Mouse (Mus musculus): Measurements from ENCODE around the gene Dgki. TPM values are rescaled to one million over a fixed set of nuclear protein-coding genes. Genes with fewer than 3 reads are reported as not detected.

Gene Dgki
- polyA plus RNA-seq, 1 experiment from 2014 or later = 1.2 TPM

GRCm38 (mm10) chr6:37231148-37231547, 68.8 kb downstream of the Dgki start:
- WGBS = 58% methylated on average over 6 of the region's 6 CpGs
- Histone ChIP-seq H3K4me3 (no peak overlapping the region), H3K36me3 (no peaks in the 10 kb centered on the region), H3K4me1 (no peaks in the 10 kb centered on the region), H3K27me3 (no peaks in the 10 kb centered on the region), H3K9me3 (no peaks in the 10 kb centered on the region), H3K27ac (no peak overlapping the region), H3K9ac (no peak overlapping the region), H3K4me2 (replicated peaks) (no peak overlapping the region)
- ATAC-seq (ENCODE audit: insufficient number of reproducible peaks, insufficient read depth, low FRiP score, low TSS enrichment) = no peak

- Histone ChIP-seq H3K27me3 (no peaks in the 10 kb centered on the region), H3K9me3 (no peaks in the 10 kb centered on the region), H3K36me3 (no peaks in the 10 kb centered on the region), H3K4me2 (replicated peaks) (no peak overlapping the region), H3K4me3 (no peak overlapping the region), H3K4me1 (peaks cover 15% of the 10 kb centered on the region; the same call in 1 of the 2 replicates), H3K9ac (no peak overlapping the region), H3K27ac (no peak overlapping the region)
- 44% methylated on average over 7 of the region's 7 CpGs for WGBS
- ATAC-seq (ENCODE audit: insufficient number of reproducible peaks, insufficient read depth, low FRiP score, low TSS enrichment) = no peak
Observed at GRCm38 (mm10) chr6:37222947-37223510, 77.0 kb downstream of the Dgki start.

GRCm38 (mm10) chr6:37222016-37222415, 78.0 kb downstream of the Dgki start:
- H3K9ac ChIP-seq = no peak overlapping the region
- no peaks in the 10 kb centered on the region for H3K27me3 ChIP-seq
- H3K27ac ChIP-seq = 0 out of 2 replicates have a peak overlapping the region, but pooled peaks have one; percentile 0
- no peak overlapping the region for H3K4me3 ChIP-seq
- H3K4me1 ChIP-seq = peaks cover 16% of the 10 kb centered on the region; the same call in 1 of the 2 replicates
- ATAC-seq (ENCODE audit: insufficient number of reproducible peaks, insufficient read depth, low FRiP score, low TSS enrichment) = no peak
- H3K36me3 ChIP-seq = no peaks in the 10 kb centered on the region
- H3K9me3 ChIP-seq = no peaks in the 10 kb centered on the region
- WGBS = 43% methylated on average over 6 of the region's 6 CpGs
- no peak overlapping the region for H3K4me2 ChIP-seq (replicated peaks)

GRCm38 (mm10) chr6:37219110-37219509, 80.9 kb downstream of the Dgki start:
- no peaks in the 10 kb centered on the region for H3K27me3 ChIP-seq
- H3K4me1 ChIP-seq = peaks cover 31% of the 10 kb centered on the region
- no peaks in the 10 kb centered on the region for H3K9me3 ChIP-seq
- no peak for ATAC-seq (ENCODE audit: insufficient number of reproducible peaks, insufficient read depth, low FRiP score, low TSS enrichment)
- WGBS = 55% methylated on average over 4 of the region's 4 CpGs
- H3K9ac ChIP-seq = no peak overlapping the region
- no peak overlapping the region for H3K27ac ChIP-seq
- H3K36me3 ChIP-seq = no peaks in the 10 kb centered on the region
- H3K4me2 ChIP-seq (replicated peaks) = no peak overlapping the region
- H3K4me3 ChIP-seq = no peak overlapping the region

GRCm38 (mm10) chr6:37216342-37216763, 83.6 kb downstream of the Dgki start:
- peaks cover 35% of the 10 kb centered on the region for H3K4me1 ChIP-seq
- ATAC-seq (ENCODE audit: insufficient number of reproducible peaks, insufficient read depth, low FRiP score, low TSS enrichment) = no peak
- no peaks in the 10 kb centered on the region for H3K9me3 ChIP-seq
- 0 out of 2 replicates have a peak overlapping the region, but pooled peaks have one; percentile 23 for H3K27ac ChIP-seq
- no peak overlapping the region for H3K9ac ChIP-seq
- no peak overlapping the region for H3K4me2 ChIP-seq (replicated peaks)
- 37% methylated on average over 4 of the region's 4 CpGs for WGBS
- no peaks in the 10 kb centered on the region for H3K27me3 ChIP-seq
- H3K36me3 ChIP-seq = no peaks in the 10 kb centered on the region
- H3K4me3 ChIP-seq = no peak overlapping the region

- H3K4me2 ChIP-seq (replicated peaks) = no peak overlapping the region; the same call in 1 of the 2 replicates
- H3K9me3 ChIP-seq = no peaks in the 10 kb centered on the region
- no peak overlapping the region for H3K27ac ChIP-seq
- H3K4me1 ChIP-seq = peaks cover 35% of the 10 kb centered on the region
- WGBS = 27% methylated on average over 10 of the region's 10 CpGs
- H3K36me3 ChIP-seq = no peaks in the 10 kb centered on the region
- H3K4me3 ChIP-seq = no peak overlapping the region
- H3K9ac ChIP-seq = no peak overlapping the region
- no peaks in the 10 kb centered on the region for H3K27me3 ChIP-seq
- ATAC-seq (ENCODE audit: insufficient number of reproducible peaks, insufficient read depth, low FRiP score, low TSS enrichment) = no peak
Observed at GRCm38 (mm10) chr6:37215655-37216054, 84.3 kb downstream of the Dgki start.

- peak overlapping the region; percentile 69 for H3K27ac ChIP-seq
- no peak overlapping the region for H3K9ac ChIP-seq
- no peak overlapping the region for H3K4me3 ChIP-seq
- H3K27me3 ChIP-seq = no peaks in the 10 kb centered on the region
- H3K4me1 ChIP-seq = peaks cover 35% of the 10 kb centered on the region
- no peak for ATAC-seq (ENCODE audit: insufficient number of reproducible peaks, insufficient read depth, low FRiP score, low TSS enrichment)
- no peaks in the 10 kb centered on the region for H3K36me3 ChIP-seq
- H3K4me2 ChIP-seq (replicated peaks) = no peak overlapping the region
- 34% methylated on average over 4 of the region's 4 CpGs for WGBS
- H3K9me3 ChIP-seq = no peaks in the 10 kb centered on the region
Observed at GRCm38 (mm10) chr6:37212930-37213329, 87.1 kb downstream of the Dgki start.

GRCm38 (mm10) chr6:37211545-37212247, 88.3 kb downstream of the Dgki start:
- Histone ChIP-seq H3K4me1 (peaks cover 32% of the 10 kb centered on the region), H3K4me3 (no peak overlapping the region), H3K9ac (no peak overlapping the region), H3K27me3 (no peaks in the 10 kb centered on the region), H3K36me3 (no peaks in the 10 kb centered on the region), H3K27ac (peak overlapping the region; percentile 51; the same call in 1 of the 2 replicates), H3K4me2 (replicated peaks) (no peak overlapping the region), H3K9me3 (no peaks in the 10 kb centered on the region)
- ATAC-seq (ENCODE audit: insufficient number of reproducible peaks, insufficient read depth, low FRiP score, low TSS enrichment) = no peak
- 34% methylated on average over 9 of the region's 9 CpGs for WGBS

- 67% methylated on average over 4 of the region's 4 CpGs for WGBS
- Histone ChIP-seq H3K9ac (no peak overlapping the region), H3K4me1 (peaks cover 4% of the 10 kb centered on the region; the same call in 1 of the 2 replicates), H3K27me3 (no peaks in the 10 kb centered on the region), H3K36me3 (no peaks in the 10 kb centered on the region), H3K27ac (no peak overlapping the region), H3K4me2 (replicated peaks) (no peak overlapping the region), H3K4me3 (no peak overlapping the region), H3K9me3 (no peaks in the 10 kb centered on the region)
- no peak for ATAC-seq (ENCODE audit: insufficient number of reproducible peaks, insufficient read depth, low FRiP score, low TSS enrichment)
Observed at GRCm38 (mm10) chr6:37202901-37203300, 97.1 kb downstream of the Dgki start.

- WGBS = 91% methylated on average over 5 of the region's 5 CpGs
- no peak for ATAC-seq (ENCODE audit: insufficient number of reproducible peaks, insufficient read depth, low FRiP score, low TSS enrichment)
- H3K4me1 ChIP-seq = peaks cover 11% of the 10 kb centered on the region; the same call in 1 of the 2 replicates
Observed at GRCm38 (mm10) chr6:37200840-37201239, 99.1 kb downstream of the Dgki start.

GRCm38 (mm10) chr6:37199502-37199901, 100.5 kb downstream of the Dgki start:
- H3K4me2 ChIP-seq (replicated peaks) = no peak overlapping the region
- no peak for ATAC-seq (ENCODE audit: insufficient number of reproducible peaks, insufficient read depth, low FRiP score, low TSS enrichment)
- H3K27ac ChIP-seq = no peak overlapping the region
- no peak overlapping the region for H3K4me3 ChIP-seq
- no peaks in the 10 kb centered on the region for H3K27me3 ChIP-seq
- H3K9me3 ChIP-seq = no peaks in the 10 kb centered on the region
- 71% methylated on average over 3 of the region's 3 CpGs for WGBS
- H3K9ac ChIP-seq = no peak overlapping the region
- no peaks in the 10 kb centered on the region for H3K36me3 ChIP-seq
- peaks cover 11% of the 10 kb centered on the region; the same call in 1 of the 2 replicates for H3K4me1 ChIP-seq

More at GRCm38 (mm10) chr6:37200840-37201239, 99.1 kb downstream of the Dgki start:
- Histone ChIP-seq H3K27me3 (no peaks in the 10 kb centered on the region), H3K4me2 (replicated peaks) (no peak overlapping the region), H3K9me3 (no peaks in the 10 kb centered on the region), H3K36me3 (no peaks in the 10 kb centered on the region), H3K4me3 (no peak overlapping the region), H3K9ac (no peak overlapping the region), H3K27ac (no peak overlapping the region)

- no peaks in the 10 kb centered on the region for H3K9me3 ChIP-seq
- H3K36me3 ChIP-seq = no peaks in the 10 kb centered on the region
- no peak overlapping the region for H3K27ac ChIP-seq
- 32% methylated on average over 13 of the region's 13 CpGs for WGBS
- peak overlapping the region; percentile 11; the same call in 1 of the 2 replicates for H3K4me2 ChIP-seq (replicated peaks)
- peaks cover 11% of the 10 kb centered on the region; the same call in 1 of the 2 replicates for H3K4me1 ChIP-seq
- no peak overlapping the region for H3K9ac ChIP-seq
- no peaks in the 10 kb centered on the region for H3K27me3 ChIP-seq
- no peak for ATAC-seq (ENCODE audit: insufficient number of reproducible peaks, insufficient read depth, low FRiP score, low TSS enrichment)
- H3K4me3 ChIP-seq = no peak overlapping the region
Observed at GRCm38 (mm10) chr6:37197745-37198144, 102.2 kb downstream of the Dgki start.
